Mouse (Mus musculus) intestine, embryonic 15.5 days (tissue): Measurements from ENCODE around the gene Plin4. TPM values are rescaled to one million over a fixed set of nuclear protein-coding genes. Genes with fewer than 3 reads are reported as not detected.

Experiments used
- ATAC-seq: fragments of 200-750 bp; cut with Nextera tagmentation; 2 replicates; pipeline ENCODE4 v1.8.0; 2017; ENCODE audit warnings: moderate TSS enrichment, moderate library complexity
- H3K27ac ChIP-seq: fragments of 300-500 bp; sonication (generic); 2 replicates; pipeline ENCODE4 v1.5.1; 2015; ENCODE audit warnings: mild to moderate bottlenecking, inconsistent platforms
- H3K27me3 ChIP-seq: fragments of 300-500 bp; sonication (generic); replicated peaks from 2 replicates; pipeline ENCODE4 v1.6.1; 2015; ENCODE audit warnings: inconsistent platforms
- H3K36me3 ChIP-seq: fragments of 300-500 bp; sonication (generic); 2 replicates; pipeline ENCODE4 v1.6.1; 2015; ENCODE audit warnings: inconsistent platforms
- H3K4me1 ChIP-seq: fragments of 300-500 bp; sonication (generic); replicated peaks from 2 replicates; pipeline ENCODE4 v1.6.1; 2015; ENCODE audit warnings: inconsistent platforms
- H3K4me2 ChIP-seq: fragments of 300-500 bp; sonication (generic); replicated peaks from 2 replicates; pipeline ENCODE4 v1.6.1; 2015; ENCODE audit warnings: mild to moderate bottlenecking, inconsistent platforms
- H3K4me3 ChIP-seq: fragments of 300-500 bp; sonication (generic); replicated peaks from 2 replicates; pipeline ENCODE4 v1.5.1; 2015; ENCODE audit warnings: inconsistent platforms
- H3K9ac ChIP-seq: fragments of 300-500 bp; sonication (generic); 2 replicates; pipeline ENCODE4 v1.6.1; 2015; ENCODE audit warnings: inconsistent platforms
- H3K9me3 ChIP-seq: fragments of 300-500 bp; sonication (generic); 2 replicates; pipeline ENCODE4 v1.6.1; 2016; ENCODE audit warnings: inconsistent platforms
- WGBS: fragments of 180-500 bp; shearing (Covaris S2); methylation state at CpG from one replicate; pipeline ENCODE4 v1.1.7; 2015; 5-methylcytosine and 5-hydroxymethylcytosine counted together
- polyA plus RNA-seq: library from polyadenylated mRNA; unstranded; fragments of >200 nt; fragmentation: Nextera tagmentation; extraction: Ambion mirVana; gene quantifications from 2 replicates; pipeline ENCODE4 v1.2.1, GENCODE M21; 2015

The Plin4 gene
- polyA plus RNA-seq, 1 experiment from 2014 or later = 0.03 TPM

- Histone ChIP-seq H3K4me1 (peaks cover 47% of the 10 kb centered on the region), H3K4me2 (peak overlapping the region; percentile 46; the same call in 1 of the 2 replicates), H3K9me3 (no peaks in the 10 kb centered on the region), H3K36me3 (no peaks in the 10 kb centered on the region), H3K27me3 (peaks cover 48% of the 10 kb centered on the region), H3K9ac (peak overlapping the region; percentile 5; the same call in 1 of the 2 replicates), H3K27ac (no peak overlapping the region), H3K4me3 (no peak overlapping the region)
- WGBS = 21% methylated on average over 25 of the region's 25 CpGs
- no peak for ATAC-seq
Measured at GRCm38 (mm10) chr17:56137839-56138613, 28.4 kb upstream of the Plin4 start.

DNA sequence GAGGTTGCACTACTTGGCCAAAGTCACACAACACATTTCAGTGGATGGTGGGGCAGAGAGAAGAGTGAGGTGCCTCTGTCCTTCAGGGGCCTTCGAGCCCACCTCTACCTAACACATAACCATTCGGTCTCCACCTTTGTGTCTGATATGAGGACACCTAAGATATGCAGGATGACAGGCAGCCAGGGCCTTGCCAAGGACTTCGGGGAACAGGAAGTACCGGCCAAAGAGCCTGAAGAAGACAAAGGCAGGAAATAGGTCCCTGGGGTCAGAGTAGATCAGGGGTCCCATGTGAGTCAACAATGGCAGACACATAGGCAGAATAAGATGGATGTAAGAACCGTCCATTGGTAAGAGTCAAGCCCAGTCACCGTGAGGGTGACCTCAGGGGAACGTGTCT is 27.0 kb upstream of the Plin4 start:
- Histone ChIP-seq H3K4me3 (no peak overlapping the region), H3K9ac (no peak overlapping the region), H3K27me3 (peaks cover 33% of the 10 kb centered on the region), H3K9me3 (no peaks in the 10 kb centered on the region), H3K4me2 (no peak overlapping the region), H3K4me1 (peaks cover 37% of the 10 kb centered on the region), H3K27ac (no peak overlapping the region), H3K36me3 (no peaks in the 10 kb centered on the region)
- no peak for ATAC-seq
- 82% methylated on average over 7 of the region's 7 CpGs for WGBS

GRCm38 (mm10) chr17:56134463-56134971 is 24.9 kb upstream of the Plin4 start:
- peak overlapping the region; percentile 85 for H3K27ac ChIP-seq
- H3K4me3 ChIP-seq = peak overlapping the region; percentile 35
- H3K4me1 ChIP-seq = peaks cover 26% of the 10 kb centered on the region
- no peaks in the 10 kb centered on the region for H3K9me3 ChIP-seq
- H3K27me3 ChIP-seq = peaks cover 16% of the 10 kb centered on the region
- peak; percentile 41 for ATAC-seq
- H3K9ac ChIP-seq = peak overlapping the region; percentile 30
- WGBS = 3% methylated on average over 27 of the region's 27 CpGs
- H3K4me2 ChIP-seq = peak overlapping the region; percentile 87
- H3K36me3 ChIP-seq = no peaks in the 10 kb centered on the region

DNA sequence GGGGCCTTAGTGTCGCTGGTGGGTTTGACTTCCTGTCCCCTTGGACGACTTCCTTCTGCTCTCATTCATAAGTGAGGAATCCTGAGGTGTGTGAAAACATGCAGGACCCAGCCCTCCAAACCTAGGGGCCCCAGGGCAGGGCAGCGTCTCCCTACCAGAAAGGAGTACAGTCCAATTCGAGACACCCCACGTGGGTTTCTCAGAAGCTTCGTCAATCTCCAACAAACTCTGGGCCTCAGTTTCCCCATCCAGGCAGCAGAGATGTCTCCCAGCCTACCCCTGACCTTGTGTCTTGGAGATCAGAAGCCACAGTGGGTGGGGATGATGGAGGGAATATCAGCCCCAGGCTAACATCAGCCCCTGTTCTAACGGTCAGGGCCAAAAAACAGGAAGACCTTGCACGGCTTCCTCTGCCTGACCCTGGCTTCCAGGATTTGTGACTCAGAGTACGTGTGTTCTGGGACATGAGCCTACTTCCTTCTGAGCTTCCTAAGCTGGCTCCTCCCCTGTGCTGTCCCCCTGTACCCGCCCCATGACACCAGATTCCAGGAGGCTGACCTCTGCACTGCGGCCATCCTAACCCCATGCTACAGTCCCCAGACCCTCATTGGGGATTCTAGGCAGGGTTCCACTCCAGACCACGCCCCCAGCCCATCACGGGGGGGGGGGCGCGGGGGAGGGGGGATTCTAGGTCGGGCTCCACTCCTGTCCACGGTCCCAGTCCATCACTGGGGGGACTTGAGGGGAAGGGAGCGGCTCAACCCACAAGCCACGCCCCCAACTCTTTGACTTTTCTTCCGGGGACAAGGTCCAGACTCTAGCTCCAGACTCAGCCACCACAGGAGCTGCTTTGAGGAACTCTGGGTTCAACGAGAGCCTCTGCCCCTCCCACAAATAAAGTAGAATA is 24.1 kb upstream of the Plin4 start:
- Histone ChIP-seq H3K4me1 (peaks cover 24% of the 10 kb centered on the region), H3K9me3 (no peaks in the 10 kb centered on the region), H3K4me3 (peak overlapping the region; percentile 35), H3K9ac (peak overlapping the region; percentile 44), H3K27ac (peak overlapping the region; percentile 85), H3K36me3 (no peaks in the 10 kb centered on the region), H3K27me3 (peaks cover 8% of the 10 kb centered on the region), H3K4me2 (peak overlapping the region; percentile 87)
- WGBS = 15% methylated on average over 21 of the region's 21 CpGs
- peak; percentile 91 for ATAC-seq

DNA sequence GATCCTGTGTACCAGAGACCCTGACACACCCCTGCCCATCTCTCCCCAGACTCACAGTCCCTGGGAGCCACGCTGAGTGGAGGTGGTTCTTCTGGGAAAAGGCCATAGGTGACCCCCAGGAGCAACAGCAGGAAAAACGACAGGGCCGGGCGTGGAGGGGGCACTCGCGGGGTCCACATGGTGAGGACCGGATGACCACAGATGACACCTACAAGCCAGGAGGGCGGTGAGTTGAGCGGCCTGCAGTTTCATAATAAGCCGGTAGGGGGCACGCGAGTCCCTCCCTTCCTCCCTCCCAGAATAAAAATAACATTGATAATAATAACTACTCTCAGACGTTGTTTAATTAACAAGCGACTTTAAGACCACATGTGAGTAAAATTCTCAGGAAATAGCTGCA is 23.1 kb upstream of the Plin4 start:
- ATAC-seq = no peak
- Histone ChIP-seq H3K27me3 (no peaks in the 10 kb centered on the region), H3K27ac (no peak overlapping the region), H3K4me1 (peaks cover 16% of the 10 kb centered on the region), H3K4me3 (no peak overlapping the region), H3K4me2 (peak overlapping the region; percentile 39), H3K36me3 (no peaks in the 10 kb centered on the region), H3K9me3 (no peaks in the 10 kb centered on the region), H3K9ac (no peak overlapping the region)
- 3% methylated on average over 14 of the region's 14 CpGs for WGBS

- no peak overlapping the region for H3K9ac ChIP-seq
- no peaks in the 10 kb centered on the region for H3K27me3 ChIP-seq
- no peaks in the 10 kb centered on the region for H3K36me3 ChIP-seq
- peaks cover 16% of the 10 kb centered on the region for H3K4me1 ChIP-seq
- H3K4me3 ChIP-seq = no peak overlapping the region
- WGBS = 45% methylated on average over 7 of the region's 7 CpGs
- H3K4me2 ChIP-seq = no peak overlapping the region
- no peaks in the 10 kb centered on the region for H3K9me3 ChIP-seq
- H3K27ac ChIP-seq = no peak overlapping the region
- ATAC-seq = no peak
Measured at GRCm38 (mm10) chr17:56131814-56132213, 22.2 kb upstream of the Plin4 start.

- no peak for ATAC-seq
- Histone ChIP-seq H3K4me1 (peaks cover 16% of the 10 kb centered on the region), H3K9ac (no peak overlapping the region), H3K27me3 (no peaks in the 10 kb centered on the region), H3K4me3 (no peak overlapping the region), H3K4me2 (no peak overlapping the region), H3K9me3 (no peaks in the 10 kb centered on the region), H3K27ac (no peak overlapping the region), H3K36me3 (no peaks in the 10 kb centered on the region)
- 91% methylated on average over 10 of the region's 10 CpGs for WGBS
Measured at GRCm38 (mm10) chr17:56131136-56131535, 21.5 kb upstream of the Plin4 start.

GRCm38 (mm10) chr17:56128246-56128645 is 18.6 kb upstream of the Plin4 start:
- Histone ChIP-seq H3K4me3 (no peak overlapping the region), H3K27ac (no peak overlapping the region), H3K36me3 (no peaks in the 10 kb centered on the region), H3K9ac (no peak overlapping the region), H3K27me3 (peaks cover 16% of the 10 kb centered on the region), H3K4me1 (peaks cover 13% of the 10 kb centered on the region), H3K9me3 (no peaks in the 10 kb centered on the region), H3K4me2 (no peak overlapping the region)
- no peak for ATAC-seq
- 74% methylated on average over 15 of the region's 15 CpGs for WGBS

DNA sequence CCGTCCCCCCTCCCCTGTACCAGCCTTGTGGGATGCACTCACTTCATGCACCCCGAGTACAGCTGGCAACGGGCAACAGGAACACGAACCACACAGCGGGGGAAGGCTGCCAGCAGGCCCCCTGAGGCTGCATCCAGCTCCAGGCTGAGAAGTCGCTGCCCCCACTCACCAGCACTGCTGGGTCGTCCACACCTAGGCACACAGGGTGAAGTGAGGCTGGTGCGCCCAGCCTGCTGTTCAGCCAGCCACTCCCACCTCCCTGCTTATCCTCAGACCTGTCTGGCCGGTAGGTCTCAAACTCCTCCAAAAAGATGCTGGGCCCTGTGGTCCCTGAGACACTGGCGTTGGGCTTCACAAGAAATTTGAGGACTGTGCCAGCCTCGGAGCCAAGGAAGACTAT is 16.6 kb upstream of the Plin4 start:
- no peak for ATAC-seq
- Histone ChIP-seq H3K4me3 (no peak overlapping the region), H3K27ac (no peak overlapping the region), H3K9me3 (no peaks in the 10 kb centered on the region), H3K4me1 (peaks cover 13% of the 10 kb centered on the region), H3K27me3 (peaks cover 35% of the 10 kb centered on the region), H3K36me3 (no peaks in the 10 kb centered on the region), H3K4me2 (no peak overlapping the region), H3K9ac (no peak overlapping the region)
- WGBS = 70% methylated on average over 11 of the region's 11 CpGs

DNA sequence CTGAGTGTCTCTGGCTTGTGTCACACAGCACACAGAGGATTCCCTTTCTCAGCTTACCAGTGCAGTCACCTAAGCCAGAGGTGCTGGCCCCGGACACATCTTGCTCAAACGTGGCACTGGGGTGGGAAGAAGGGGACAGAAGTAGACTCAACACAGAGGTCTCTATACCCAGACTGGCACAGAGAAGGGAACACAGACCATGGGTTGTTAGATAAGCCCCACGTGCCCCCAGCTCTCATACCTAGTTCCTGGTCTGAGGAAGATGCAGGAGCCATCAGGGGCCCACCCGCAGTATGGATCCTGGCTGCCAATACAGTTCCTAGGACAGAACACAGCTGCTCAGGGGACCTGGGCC is 15.7 kb upstream of the Plin4 start:
- WGBS = 86% methylated on average over 4 of the region's 4 CpGs
- no peak for ATAC-seq
- peaks cover 15% of the 10 kb centered on the region for H3K4me1 ChIP-seq
- H3K36me3 ChIP-seq = no peaks in the 10 kb centered on the region
- peak overlapping the region; percentile 93; the same call in 1 of the 2 replicates for H3K4me2 ChIP-seq
- no peaks in the 10 kb centered on the region for H3K9me3 ChIP-seq
- H3K9ac ChIP-seq = no peak overlapping the region
- peaks cover 44% of the 10 kb centered on the region for H3K27me3 ChIP-seq
- H3K27ac ChIP-seq = no peak overlapping the region
- no peak overlapping the region for H3K4me3 ChIP-seq

DNA sequence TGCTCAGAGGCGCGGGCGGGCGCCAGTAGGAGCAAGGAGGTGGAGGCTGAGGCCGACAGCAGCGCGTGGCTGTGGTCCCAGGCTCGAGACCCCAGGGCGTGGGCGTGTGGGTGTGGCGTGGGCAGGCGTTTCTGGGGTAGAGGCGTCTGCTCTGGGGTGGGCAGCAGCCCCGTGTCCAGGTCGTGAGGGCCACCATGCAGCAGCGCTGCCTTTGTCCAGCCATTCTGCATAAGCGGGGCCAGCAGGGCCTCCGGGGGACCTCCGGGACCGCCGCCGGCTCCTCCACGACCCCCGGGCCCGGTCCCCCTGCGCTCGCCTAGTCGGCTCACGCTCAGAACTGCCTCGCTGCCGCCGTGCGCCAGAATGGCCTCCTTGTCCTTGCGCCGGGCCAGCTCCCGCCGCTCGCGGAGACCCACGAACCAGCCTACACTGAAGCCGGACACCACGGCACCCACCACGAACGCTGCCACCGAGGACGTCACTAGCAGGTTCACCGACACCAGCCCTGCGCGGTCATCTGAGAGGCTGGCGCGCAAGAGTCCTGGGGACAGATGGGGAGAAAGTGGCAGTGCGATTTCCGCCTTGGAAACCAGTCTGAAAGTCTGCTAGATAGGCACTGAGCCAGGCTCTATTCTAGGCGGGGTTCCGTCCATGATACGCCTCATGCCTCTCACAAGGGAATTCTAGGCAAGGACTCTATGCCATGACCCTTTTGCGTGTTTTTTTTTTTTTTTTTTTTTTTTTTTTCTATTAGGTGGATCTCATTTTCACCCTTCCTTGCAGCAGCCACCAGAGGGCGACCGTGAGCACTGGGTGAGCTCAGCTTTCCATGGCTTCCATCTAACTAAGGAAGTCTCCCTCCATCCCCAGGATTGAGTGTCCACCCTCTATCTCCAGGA is 15.0 kb upstream of the Plin4 start:
- Histone ChIP-seq H3K36me3 (no peaks in the 10 kb centered on the region), H3K9me3 (no peaks in the 10 kb centered on the region), H3K4me1 (peaks cover 21% of the 10 kb centered on the region), H3K4me2 (peak overlapping the region; percentile 93), H3K27me3 (peaks cover 50% of the 10 kb centered on the region), H3K9ac (peak overlapping the region; percentile 35), H3K27ac (no peak overlapping the region), H3K4me3 (peak overlapping the region; percentile 43)
- peak; percentile 57 for ATAC-seq
- 10% methylated on average over 56 of the region's 59 CpGs for WGBS
